Mouse (Mus musculus) olfactory bulb, adult 2 months (tissue): ENCODE data around the gene E330021D16Rik. TPM values are rescaled to one million over a fixed set of nuclear protein-coding genes. Genes with fewer than 3 reads are reported as not detected.

Experiments used
- H3K27ac ChIP-seq: fragments of 200-500 bp; 2 replicates; pipeline ENCODE4 v1.5.1; 2012; ENCODE audit warnings: low read depth, low read length; ENCODE audit not compliant: insufficient read depth
- H3K4me1 ChIP-seq: fragments of 200-500 bp; 2 replicates; pipeline ENCODE4 v1.6.1; 2012; ENCODE audit warnings: low read length; ENCODE audit not compliant: control insufficient read depth, insufficient read depth
- H3K4me3 ChIP-seq: fragments of 200-500 bp; 2 replicates; pipeline ENCODE4 v1.5.1; 2012; ENCODE audit warnings: mild to moderate bottlenecking, low read depth, low read length, moderate library complexity; ENCODE audit not compliant: insufficient read depth
- CTCF ChIP-seq: fragments of 200-500 bp; IDR thresholded peaks from 2 replicates; pipeline ENCODE4 v1.5.1; 2012; ENCODE audit warnings: low read depth, mild to moderate bottlenecking, low read length, moderate library complexity; ENCODE audit not compliant: insufficient read depth
- POLR2A ChIP-seq: fragments of 200-500 bp; IDR thresholded peaks from 2 replicates; pipeline ENCODE4 v1.6.1; 2012; ENCODE audit warnings: mild to moderate bottlenecking, low read depth, low read length, moderate library complexity; ENCODE audit not compliant: insufficient read depth
- WGBS: fragments of 180-500 bp; shearing (Covaris S2); methylation state at CpG from one replicate; pipeline ENCODE4 v1.1.7; 2018; 5-methylcytosine and 5-hydroxymethylcytosine counted together
- polyA plus RNA-seq: library from polyadenylated mRNA; stranded (reverse); fragments of >200 nt; gene quantifications from 2 replicates; pipeline ENCODE4 v1.2.4, GENCODE M21; 2012; ENCODE audit warnings: low replicate concordance; ENCODE audit not compliant: missing spikeins, insufficient read depth, insufficient read length

Gene E330021D16Rik
- not detected in 2 replicates for polyA plus RNA-seq

GRCm38 (mm10) chr6:136415133-136415775 is at the start of gene E330021D16Rik:
Gene E330021D16Rik, minus strand, starts transcription at chr6:136415569.
- Histone ChIP-seq H3K4me1 (no peaks in the 10 kb centered on the region), H3K27ac (no peak within 1 kb of the TSS), H3K4me3 (no peak within 1 kb of the TSS)
- 91% methylated on average over 9 of the region's 9 CpGs for WGBS
- no peak for TF ChIP-seq POLR2A
- TF ChIP-seq CTCF = no peak

GRCm38 (mm10) chr6:136465021-136465420 is 49.7 kb upstream of the E330021D16Rik start:
- no peak overlapping the region for H3K27ac ChIP-seq
- TF ChIP-seq POLR2A = no peak
- TF ChIP-seq CTCF = no peak
- WGBS = 77% methylated on average over 8 of the region's 8 CpGs

GRCm38 (mm10) chr6:136464121-136464621 is 48.8 kb upstream of the E330021D16Rik start:
- no peak for TF ChIP-seq POLR2A
- no peak for TF ChIP-seq CTCF
- no peak overlapping the region for H3K27ac ChIP-seq
- H3K4me3 ChIP-seq = no peak overlapping the region
- WGBS = 58% methylated on average over 12 of the region's 12 CpGs
- H3K4me1 ChIP-seq = peaks cover 23% of the 10 kb centered on the region

More at GRCm38 (mm10) chr6:136465021-136465420, 49.7 kb upstream of the E330021D16Rik start:
- peaks cover 24% of the 10 kb centered on the region for H3K4me1 ChIP-seq
- H3K4me3 ChIP-seq = no peak overlapping the region

GRCm38 (mm10) chr6:136463491-136463890 is 48.1 kb upstream of the E330021D16Rik start:
- 67% methylated on average over 9 of the region's 9 CpGs for WGBS
- no peak for TF ChIP-seq CTCF
- TF ChIP-seq POLR2A = no peak
- H3K27ac ChIP-seq = no peak overlapping the region
- no peak overlapping the region for H3K4me3 ChIP-seq
- peaks cover 16% of the 10 kb centered on the region for H3K4me1 ChIP-seq

- 97% methylated on average over 7 of the region's 7 CpGs for WGBS
- TF ChIP-seq CTCF = no peak
- no peak for TF ChIP-seq POLR2A
- Histone ChIP-seq H3K4me1 (0 out of 2 replicates have a peak, but pooled peaks cover 4% of the 10 kb centered on the region), H3K27ac (no peak overlapping the region), H3K4me3 (no peak overlapping the region)
These were observed 43.8 kb upstream of the E330021D16Rik start for GRCm38 (mm10) chr6:136459156-136459555.

GRCm38 (mm10) chr6:136456302-136456701 is 40.9 kb upstream of the E330021D16Rik start:
- Histone ChIP-seq H3K4me1 (no peaks in the 10 kb centered on the region), H3K27ac (no peak overlapping the region), H3K4me3 (no peak overlapping the region)
- WGBS = 100% methylated on average over 1 of the region's 1 CpGs
- no peak for TF ChIP-seq POLR2A
- no peak for TF ChIP-seq CTCF

- 78% methylated on average over 3 of the region's 3 CpGs for WGBS
- H3K27ac ChIP-seq = no peak overlapping the region
- no peak for TF ChIP-seq CTCF
- TF ChIP-seq POLR2A = no peak
- no peak overlapping the region for H3K4me3 ChIP-seq
- no peaks in the 10 kb centered on the region for H3K4me1 ChIP-seq
These were observed 40.3 kb upstream of the E330021D16Rik start for GRCm38 (mm10) chr6:136455696-136456095.

GRCm38 (mm10) chr6:136452623-136453022 is 37.3 kb upstream of the E330021D16Rik start:
- Histone ChIP-seq H3K4me3 (no peak overlapping the region), H3K27ac (no peak overlapping the region), H3K4me1 (peaks cover 3% of the 10 kb centered on the region)
- TF ChIP-seq POLR2A (no peak), CTCF (no peak)
- 91% methylated on average over 3 of the region's 3 CpGs for WGBS

- no peak for TF ChIP-seq CTCF
- no peak for TF ChIP-seq POLR2A
- Histone ChIP-seq H3K27ac (no peak overlapping the region), H3K4me3 (no peak overlapping the region), H3K4me1 (peaks cover 3% of the 10 kb centered on the region)
- WGBS = 90% methylated on average over 6 of the region's 6 CpGs
These were observed 35.5 kb upstream of the E330021D16Rik start for GRCm38 (mm10) chr6:136450863-136451262.

GRCm38 (mm10) chr6:136449930-136450329 is 34.6 kb upstream of the E330021D16Rik start:
- TF ChIP-seq CTCF (no peak), POLR2A (no peak)
- Histone ChIP-seq H3K27ac (no peak overlapping the region), H3K4me3 (no peak overlapping the region), H3K4me1 (peaks cover 3% of the 10 kb centered on the region)
- 95% methylated on average over 1 of the region's 1 CpGs for WGBS
